8 mouse cellular contexts compared by ENCODE assay signal in genomic region chr3:87175438-87175815, GRCm38 (mm10). TPM values are rescaled to one million over a fixed set of nuclear protein-coding genes. Genes with fewer than 3 reads are reported as not detected.
DNase-seq lines count a peak whose midpoint lies in the region; ATAC-seq and TF ChIP-seq lines count a peak whose summit lies in the region.

No protein-coding gene starts in this region.

- no peaks in the 10 kb centered on the region for H3K9me3 ChIP-seq in heart, embryonic 13.5 days
- no peaks in the 10 kb centered on the region for H3K9me3 ChIP-seq in liver, embryonic 13.5 days (replicated peaks)

- peak; percentile 49; the same call in 1 of the 2 replicates for TF ChIP-seq POLR2A in heart, adult 2 months (IDR thresholded peaks at IDR 0.05; ENCODE audit: insufficient read depth, low read depth, low read length)
- no peak for TF ChIP-seq POLR2A in brain, embryonic 14.5 days (IDR thresholded peaks at IDR 0.05; ENCODE audit: borderline replicate concordance, extremely low read depth, insufficient read depth, insufficient read length, poor library complexity, severe bottlenecking)

- no peak overlapping the region; the same call in 1 of the 2 replicates for H3K4me3 ChIP-seq in heart, adult 2 months
- no peak overlapping the region; the same call in 1 of the 2 replicates for H3K4me3 ChIP-seq in heart, embryonic 13.5 days
- H3K4me3 ChIP-seq in liver, embryonic 13.5 days (replicated peaks) = no peak overlapping the region

- H3K79me2 ChIP-seq in heart, adult 2 months (replicated peaks; ENCODE audit: control insufficient read depth, insufficient read depth, low read length) = no peaks in the 10 kb centered on the region

- intact Hi-C loops in heart, adult 2 months (cut with DNase I) = loop anchor here (1.0 to 2.0 kb wide), 3 partner anchors 17 to 142 kb away; no protein-coding TSS in a partner anchor
- intact Hi-C loops in heart, postnatal 25 days (cut with DNase I) = loop anchor here (2.0 kb wide), 1 partner anchor 85 kb away; no protein-coding TSS in a partner anchor

- ATAC-seq in heart, embryonic 13.5 days (ENCODE audit: extremely low read depth, insufficient number of reproducible peaks, low FRiP score, low TSS enrichment) = no peak
- no peak for ATAC-seq in liver, embryonic 13.5 days (ENCODE audit: low read depth)

- 39% methylated on average over 3 of the region's 3 CpGs for WGBS in heart, adult 2 months
- WGBS in heart, embryonic 13.5 days = 30% methylated on average over 3 of the region's 3 CpGs
- 29% methylated on average over 3 of the region's 3 CpGs for WGBS in liver, embryonic 13.5 days (ENCODE audit: insufficient replicate concordance)

- H3K27ac ChIP-seq in heart, adult 2 months = peak overlapping the region; percentile 67
- peak overlapping the region; percentile 94 for H3K27ac ChIP-seq in heart, embryonic 13.5 days (replicated peaks)
- no peak overlapping the region for H3K27ac ChIP-seq in liver, embryonic 13.5 days

- no peaks in the 10 kb centered on the region for H3K27me3 ChIP-seq in heart, adult 2 months (ENCODE audit: control insufficient read depth, insufficient read depth, low read length)
- no peaks in the 10 kb centered on the region for H3K27me3 ChIP-seq in heart, embryonic 13.5 days (replicated peaks)
- H3K27me3 ChIP-seq in liver, embryonic 13.5 days = peaks cover 67% of the 10 kb centered on the region

- H3K4me2 ChIP-seq in heart, embryonic 13.5 days = peak overlapping the region; percentile 80
- peak overlapping the region; percentile 69; the same call in 1 of the 2 replicates for H3K4me2 ChIP-seq in liver, embryonic 13.5 days

- no peaks in the 10 kb centered on the region for H3K36me3 ChIP-seq in heart, adult 2 months (ENCODE audit: control insufficient read depth, insufficient read depth, low read length)
- H3K36me3 ChIP-seq in heart, embryonic 13.5 days = peaks cover 3% of the 10 kb centered on the region; the same call in 1 of the 2 replicates
- no peaks in the 10 kb centered on the region for H3K36me3 ChIP-seq in liver, embryonic 13.5 days

- H3K9ac ChIP-seq in heart, adult 2 months (ENCODE audit: low read depth, low read length) = no peak overlapping the region
- H3K9ac ChIP-seq in heart, embryonic 13.5 days = peak overlapping the region; percentile 93; the same call in 1 of the 2 replicates
- H3K9ac ChIP-seq in liver, embryonic 13.5 days = no peak overlapping the region

- DNase-seq in heart, adult 2 months = peak; percentile 40 to 42
- DNase-seq in heart, postnatal 25 days (ENCODE audit: low spot score) = no peak
- DNase-seq in brain, embryonic 14.5 days (ENCODE audit: low read depth) = peak; percentile 80
- DNase-seq in liver, embryonic 13.5 days = no peak
- DNase-seq in retina, postnatal 1 day = peak; percentile 74
- DNase-seq in MN1 (ENCODE audit: low spot score) = no peak
- DNase-seq in adrenal gland, adult 8-10 months = no peak

- peak; percentile 74 for TF ChIP-seq CTCF in heart, adult 2 months (IDR thresholded peaks at IDR 0.05)
- TF ChIP-seq CTCF in brain, embryonic 14.5 days (IDR thresholded peaks at IDR 0.05; ENCODE audit: borderline replicate concordance, extremely low read depth, insufficient read depth, insufficient read length) = peak; percentile 63; the same call in 1 of the 2 replicates

- no peak for TF ChIP-seq EP300 in heart, adult 2 months (IDR thresholded peaks at IDR 0.05; ENCODE audit: insufficient read depth, low read depth, low read length)

- peaks cover 1% of the 10 kb centered on the region; the same call in 1 of the 2 replicates for H3K4me1 ChIP-seq in heart, adult 2 months (ENCODE audit: control insufficient read depth, insufficient read depth, low read length)
- peaks cover 36% of the 10 kb centered on the region for H3K4me1 ChIP-seq in heart, embryonic 13.5 days
- peaks cover 32% of the 10 kb centered on the region for H3K4me1 ChIP-seq in liver, embryonic 13.5 days (replicated peaks)

RNA-seq across cellular contexts. Expression of gene Kirrel, which starts 0.9 kb away (rescaled TPM):
- total RNA-seq in heart, adult 2 months (2021) = 1 to 10 TPM; 6.2 to 7.5 TPM
- polyA plus RNA-seq in heart, adult 2 months (2012; rRNA removed) = 6.0 and 9.1 TPM in 2 replicates
- total RNA-seq in heart, postnatal 25 days (2021) = 1 to 10 TPM; 7.1 to 8.4 TPM
- 19.3 and 22.9 TPM in 2 replicates for polyA plus RNA-seq in brain, embryonic 14.5 days (2012; rRNA removed)
- 14.7 and 15.4 TPM in 2 replicates for polyA plus RNA-seq in heart, embryonic 13.5 days (2015; fragmentation: Nextera tagmentation; extraction: Ambion mirVana)
- polyA plus RNA-seq in liver, embryonic 13.5 days (2015; fragmentation: Nextera tagmentation; extraction: Ambion mirVana) = 1.2 and 1.4 TPM in 2 replicates
- total RNA-seq in adrenal gland, adult 8-10 months (2022) = 10 to 100 TPM; 14.7 to 23.3 (median 19.8) TPM

Comparison
In these comparisons a context has a peak if more than half of its experiments do, and no peak if none do; other contexts are left out.
1. DNase-seq: peak in heart, adult 2 months (2 of 2), brain, embryonic 14.5 days (single experiment) and retina, postnatal 1 day (single experiment); none in heart, postnatal 25 days (single experiment), liver, embryonic 13.5 days (single experiment), MN1 (single experiment) and adrenal gland, adult 8-10 months (single experiment).